ENCODE assay signal across 17 mouse cellular contexts in genomic region chr6:146944009-146944408, GRCm38 (mm10). TPM values are rescaled to one million over a fixed set of nuclear protein-coding genes. Genes with fewer than 3 reads are reported as not detected.
"Had no signal": no experiment of that assay in that cellular context is flagged by ENCODE, and none has a peak within 500 bp of the region (broad histone marks: within the 10 kb centered on the region; RNA-seq: fewer than 3 reads in every experiment).

No protein-coding gene starts in this region.

- H3K4me2 ChIP-seq: limb, embryonic 15.5 days; liver, embryonic 12.5 days; lung, embryonic 14.5 days; midbrain, embryonic 13.5 days; neural tube, embryonic 12.5 days had no signal

- H3K36me3 ChIP-seq: midbrain, embryonic 13.5 days; neural tube, embryonic 12.5 days had no signal

- H3K9ac ChIP-seq: limb, embryonic 15.5 days; liver, embryonic 12.5 days; lung, embryonic 14.5 days; midbrain, embryonic 13.5 days; neural tube, embryonic 12.5 days had no signal

- ATAC-seq: liver, embryonic 12.5 days; midbrain, embryonic 13.5 days had no signal

- H3K4me3 ChIP-seq: limb, embryonic 15.5 days; liver, embryonic 12.5 days; midbrain, embryonic 13.5 days; neural tube, embryonic 12.5 days had no signal

- H3K4me1 ChIP-seq: midbrain, embryonic 13.5 days; neural tube, embryonic 12.5 days had no signal

- H3K27me3 ChIP-seq: limb, embryonic 15.5 days; liver, embryonic 12.5 days; neural tube, embryonic 12.5 days had no signal

- H3K9me3 ChIP-seq: limb, embryonic 15.5 days; liver, embryonic 12.5 days; midbrain, embryonic 13.5 days; neural tube, embryonic 12.5 days had no signal

- H3K27ac ChIP-seq: limb, embryonic 15.5 days; liver, embryonic 12.5 days; midbrain, embryonic 13.5 days; neural tube, embryonic 12.5 days had no signal

- DNase-seq: kidney, adult 8-10 months; kidney, postnatal 36 days; lung, embryonic 14.5 days; thymus, adult 2 months; thymus, postnatal 25 days had no signal

RNA-seq across cellular contexts. Expression of gene 1700034J05Rik, which starts 10.2 kb away (rescaled TPM):
- total RNA-seq: layer of hippocampus, adult 18-20 months; layer of hippocampus, postnatal 14 days; left cerebral cortex, adult 18-20 months; left cerebral cortex, postnatal 25 days; megakaryocyte-erythroid progenitor cell, adult 5-6 weeks; neutrophil, adult 5-6 weeks had no signal
- polyA plus RNA-seq: limb, embryonic 11.5 days; thymus, adult 2 months; urinary bladder, adult 2 months had no signal
